ENCODE assay signal across 8 mouse cellular contexts in the genomic region with DNA sequence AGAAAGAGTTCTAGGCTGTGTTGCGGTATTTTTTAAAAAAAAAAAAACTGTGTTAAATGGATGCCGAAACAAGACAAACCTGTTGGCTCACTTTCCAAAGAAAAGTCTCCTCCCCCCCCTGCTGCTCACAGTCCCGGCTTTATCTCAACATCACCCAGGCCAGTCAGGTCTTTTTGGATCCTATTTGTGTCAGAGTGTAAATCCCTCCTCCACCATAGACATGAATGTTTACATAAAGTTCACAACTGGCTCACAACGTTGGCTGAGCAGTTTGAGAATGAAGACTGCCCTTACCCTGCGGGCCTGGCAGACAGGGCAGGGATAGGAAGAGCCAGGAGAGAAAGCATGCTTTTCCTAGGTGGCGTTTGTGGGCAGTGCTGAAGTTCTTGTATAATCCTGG. TPM values are rescaled to one million over a fixed set of nuclear protein-coding genes. Genes with fewer than 3 reads are reported as not detected.
DNase-seq lines count a peak whose midpoint lies in the region; ATAC-seq and TF ChIP-seq lines count a peak whose summit lies in the region.

No protein-coding gene starts in this region.

- TF ChIP-seq POLR2A in lung, adult 2 months (IDR thresholded peaks at IDR 0.05; ENCODE audit: borderline replicate concordance, extremely low read depth, low read depth, low read length) = no peak

- DNase-seq in lung, adult 2 months = no peak
- DNase-seq in lung, postnatal 10 days = no peak
- no peak for DNase-seq in forebrain, embryonic 11.5 days (ENCODE audit: low spot score)
- no peak for DNase-seq in heart, postnatal 4 days
- DNase-seq in spleen, adult 18-20 months = no peak
- DNase-seq in adrenal gland, postnatal 4 days (ENCODE audit: low spot score in 2 of 2) = no peak

- H3K36me3 ChIP-seq in forebrain, embryonic 11.5 days (ENCODE audit: control insufficient read depth, insufficient read depth, low read length) = no peaks in the 10 kb centered on the region
- no peaks in the 10 kb centered on the region for H3K36me3 ChIP-seq in kidney, embryonic 16.5 days (ENCODE audit: insufficient read depth, low read length)
- H3K36me3 ChIP-seq in stomach, embryonic 14.5 days (ENCODE audit: control insufficient read depth, insufficient read depth, low read length) = no peaks in the 10 kb centered on the region

- peaks cover 20% of the 10 kb centered on the region for H3K27me3 ChIP-seq in forebrain, embryonic 11.5 days (ENCODE audit: control insufficient read depth, insufficient read depth, low read length)
- peaks cover 25% of the 10 kb centered on the region for H3K27me3 ChIP-seq in kidney, embryonic 16.5 days (ENCODE audit: insufficient read depth, low read length)
- H3K27me3 ChIP-seq in stomach, embryonic 14.5 days (ENCODE audit: control insufficient read depth, insufficient read depth, low read length) = no peaks in the 10 kb centered on the region

- peak overlapping the region; percentile 24 for H3K4me3 ChIP-seq in lung, adult 2 months (replicated peaks; ENCODE audit: extremely low read depth, low read depth, low read length)
- H3K4me3 ChIP-seq in forebrain, embryonic 11.5 days (ENCODE audit: low read depth, low read length) = no peak overlapping the region
- H3K4me3 ChIP-seq in kidney, embryonic 16.5 days (ENCODE audit: low read length) = peak overlapping the region; percentile 62
- H3K4me3 ChIP-seq in stomach, embryonic 14.5 days (ENCODE audit: low read depth, low read length) = peak overlapping the region; percentile 50

- H3K4me2 ChIP-seq in forebrain, embryonic 11.5 days (ENCODE audit: low read depth, low read length, severe bottlenecking) = peak overlapping the region; percentile 92; the same call in 1 of the 2 replicates
- peak overlapping the region; percentile 46 for H3K4me2 ChIP-seq in kidney, embryonic 16.5 days (replicated peaks; ENCODE audit: low read depth, low read length)
- H3K4me2 ChIP-seq in stomach, embryonic 14.5 days (replicated peaks; ENCODE audit: low read depth, low read length) = peak overlapping the region; percentile 69

- H3K27ac ChIP-seq in forebrain, embryonic 11.5 days (ENCODE audit: low read depth, low read length) = no peak overlapping the region
- H3K27ac ChIP-seq in kidney, embryonic 16.5 days (ENCODE audit: low read length) = peak overlapping the region; percentile 75
- peak overlapping the region; percentile 49; the same call in 1 of the 2 replicates for H3K27ac ChIP-seq in stomach, embryonic 14.5 days (ENCODE audit: low read length)

- no peaks in the 10 kb centered on the region for H3K9me3 ChIP-seq in forebrain, embryonic 11.5 days (ENCODE audit: control insufficient read depth, low read length)
- H3K9me3 ChIP-seq in kidney, embryonic 16.5 days (ENCODE audit: low read length) = no peaks in the 10 kb centered on the region
- H3K9me3 ChIP-seq in stomach, embryonic 14.5 days (ENCODE audit: control insufficient read depth, low read depth, low read length) = no peaks in the 10 kb centered on the region

- WGBS in lung, adult 2 months = 28% methylated on average over 6 of the region's 6 CpGs
- WGBS in forebrain, embryonic 11.5 days = 29% methylated on average over 6 of the region's 6 CpGs
- WGBS in kidney, embryonic 16.5 days = 21% methylated on average over 6 of the region's 6 CpGs
- WGBS in stomach, embryonic 14.5 days = 19% methylated on average over 6 of the region's 6 CpGs

- ATAC-seq in forebrain, embryonic 11.5 days (replicated peaks; ENCODE audit: low FRiP score) = no peak
- ATAC-seq in kidney, embryonic 16.5 days (ENCODE audit: low FRiP score, low TSS enrichment) = no peak
- peak; percentile 43; the same call in 1 of the 2 replicates for ATAC-seq in stomach, embryonic 14.5 days (ENCODE audit: insufficient number of reproducible peaks, insufficient read depth, low FRiP score, low read depth)

- H3K9ac ChIP-seq in forebrain, embryonic 11.5 days (ENCODE audit: low read length) = no peak overlapping the region
- H3K9ac ChIP-seq in kidney, embryonic 16.5 days (replicated peaks; ENCODE audit: low read length) = peak overlapping the region; percentile 37
- no peak overlapping the region for H3K9ac ChIP-seq in stomach, embryonic 14.5 days (replicated peaks; ENCODE audit: low read depth, low read length)

- H3K4me1 ChIP-seq in lung, adult 2 months (ENCODE audit: control insufficient read depth, insufficient read depth, low read length) = no peaks in the 10 kb centered on the region
- H3K4me1 ChIP-seq in forebrain, embryonic 11.5 days (replicated peaks; ENCODE audit: control insufficient read depth, insufficient read depth, low read length) = peaks cover 5% of the 10 kb centered on the region; the same call in 1 of the 2 replicates
- peaks cover 15% of the 10 kb centered on the region; the same call in 1 of the 2 replicates for H3K4me1 ChIP-seq in kidney, embryonic 16.5 days (ENCODE audit: insufficient read depth, low read length)
- H3K4me1 ChIP-seq in stomach, embryonic 14.5 days (ENCODE audit: control insufficient read depth, insufficient read depth, low read length) = 0 out of 2 replicates have a peak, but pooled peaks cover 9% of the 10 kb centered on the region

- TF ChIP-seq CTCF in lung, adult 2 months (IDR thresholded peaks at IDR 0.05; ENCODE audit: insufficient read depth, low read length) = no peak

RNA-seq across cellular contexts. Expression of gene Kcnk1, which starts 2.0 kb away (rescaled TPM):
- polyA plus RNA-seq in lung, adult 2 months (2012; rRNA removed) = 14.7 and 23.9 TPM in 2 replicates
- polyA plus RNA-seq in forebrain, embryonic 11.5 days (2014; fragmentation: Nextera tagmentation; extraction: Ambion mirVana) = 8.3 and 8.9 TPM in 2 replicates
- polyA plus RNA-seq in kidney, embryonic 16.5 days (2015; fragmentation: Nextera tagmentation; extraction: Ambion mirVana) = 53.6 and 56.5 TPM in 2 replicates
- 56.5 and 62.2 TPM in 2 replicates for polyA plus RNA-seq in stomach, embryonic 14.5 days (2014; fragmentation: Nextera tagmentation; extraction: Ambion mirVana)
- under 1 TPM; 0.77 to 0.98 TPM for total RNA-seq in heart, postnatal 4 days (2021)
- 1 to 10 TPM; 1.4 to 4.6 TPM for total RNA-seq in adrenal gland, postnatal 4 days (2021)
